Comparison of ENCODE assay signal across 8 mouse cellular contexts in genomic region chr13:64903585-64904208, GRCm38 (mm10). TPM values are rescaled to one million over a fixed set of nuclear protein-coding genes. Genes with fewer than 3 reads are reported as not detected.
DNase-seq lines count a peak whose midpoint lies in the region; ATAC-seq and TF ChIP-seq lines count a peak whose summit lies in the region.

TSS of gene Cntnap3 (minus strand) at chr13:64903955.

- 0 out of 2 replicates have a peak, but pooled peaks cover 5% of the 10 kb centered on the region for H3K27me3 ChIP-seq in hindbrain, embryonic 10.5 days (ENCODE audit: insufficient read depth, poor library complexity, severe bottlenecking)

- intact Hi-C loops in left cerebral cortex, adult 2 months (cut with DNase I), result loop anchor here (2.0 to 10.0 kb wide), 2 partner anchors 461 to 589 kb away; partner anchors contain the start of gene Aaed1

- peak within 1 kb of the TSS; percentile 32 for H3K4me3 ChIP-seq in hindbrain, embryonic 10.5 days
- peak within 1 kb of the TSS; percentile 28 for H3K4me3 ChIP-seq in left cerebral cortex, adult 2 months

- H3K9me3 ChIP-seq in hindbrain, embryonic 10.5 days, result no peaks in the 10 kb centered on the region

- peak; percentile 18 to 29 for DNase-seq in cerebellum, postnatal 4 days (ENCODE audit: low spot score in 2 of 2)
- DNase-seq in cerebellum, adult 9-10 months, result no peak
- DNase-seq in brain, embryonic 14.5 days (ENCODE audit: low read depth), result peak; percentile 82
- DNase-seq in hindbrain, embryonic 10.5 days (ENCODE audit: low spot score), result peak; percentile 52
- DNase-seq in left cerebral cortex, adult 2 months (ENCODE audit: extremely low spot score in 1 of 2, low spot score in 2 of 2), result peak; percentile 44 to 63
- no peak for DNase-seq in gastrocnemius, adult 8-10 months (ENCODE audit: low spot score in 2 of 2)
- DNase-seq in thymus, postnatal 14 days, result no peak

- ATAC-seq in monocyte, adult 5-6 weeks (replicated peaks; ENCODE audit: insufficient number of reproducible peaks, low FRiP score, low TSS enrichment, poor library complexity, severe bottlenecking), result 0 out of 2 replicates have a peak, but pooled peaks have one; percentile 13

- peak; percentile 56 for TF ChIP-seq CTCF in brain, embryonic 14.5 days (IDR thresholded peaks at IDR 0.05; ENCODE audit: borderline replicate concordance, extremely low read depth, insufficient read depth, insufficient read length)
- peak; percentile 50 for TF ChIP-seq CTCF in left cerebral cortex, adult 2 months (IDR thresholded peaks at IDR 0.05)

- H3K4me1 ChIP-seq in hindbrain, embryonic 10.5 days (replicated peaks), result 0 out of 2 replicates have a peak, but pooled peaks cover 6% of the 10 kb centered on the region

- H3K36me3 ChIP-seq in hindbrain, embryonic 10.5 days, result no peaks in the 10 kb centered on the region

- no peak for TF ChIP-seq POLR2A in brain, embryonic 14.5 days (IDR thresholded peaks at IDR 0.05; ENCODE audit: borderline replicate concordance, extremely low read depth, insufficient read depth, insufficient read length, poor library complexity, severe bottlenecking)

- no peak within 1 kb of the TSS for H3K27ac ChIP-seq in hindbrain, embryonic 10.5 days
- H3K27ac ChIP-seq in left cerebral cortex, adult 2 months, result no peak within 1 kb of the TSS

- WGBS in hindbrain, embryonic 10.5 days, result 11% methylated on average over 16 of the region's 16 CpGs

RNA-seq across cellular contexts. Expression of gene Cntnap3, which starts in this region (rescaled TPM):
- polyA plus RNA-seq in brain, embryonic 14.5 days (2012; rRNA removed), result 1.5 and 1.9 TPM in 2 replicates
- not detected in 2 replicates for polyA plus RNA-seq in hindbrain, embryonic 10.5 days (2016; fragmentation: Nextera tagmentation; extraction: Ambion mirVana)
- 1 to 10 TPM; 4.8 to 8.3 TPM for total RNA-seq in left cerebral cortex, adult 2 months (2021)
- not detected in 3 replicates for total RNA-seq in monocyte, adult 5-6 weeks (2017)
- total RNA-seq in gastrocnemius, adult 8-10 months (2022), result under 1 TPM in 1 of 4 experiments, not detected in 3; 0.05 TPM

Comparison
In these comparisons a context has a peak if more than half of its experiments do, and no peak if none do; other contexts are left out.
1. DNase-seq: peak in cerebellum, postnatal 4 days (2 of 2), brain, embryonic 14.5 days (single experiment) and left cerebral cortex, adult 2 months (2 of 2); none in cerebellum, adult 9-10 months (single experiment), gastrocnemius, adult 8-10 months (0 of 2) and thymus, postnatal 14 days (single experiment).
2. Peak in DNase-seq and H3K4me3 ChIP-seq in hindbrain, embryonic 10.5 days; RNA of the gene not detected or under 1 TPM.
3. Peak in ATAC-seq in monocyte, adult 5-6 weeks; RNA of the gene not detected or under 1 TPM.